Mouse (Mus musculus): Measurements from ENCODE around the gene C130050O18Rik. TPM values are rescaled to one million over a fixed set of nuclear protein-coding genes. Genes with fewer than 3 reads are reported as not detected.

The C130050O18Rik gene
- polyA plus RNA-seq, 3 experiments from 2014 or later, result not detected

DNA sequence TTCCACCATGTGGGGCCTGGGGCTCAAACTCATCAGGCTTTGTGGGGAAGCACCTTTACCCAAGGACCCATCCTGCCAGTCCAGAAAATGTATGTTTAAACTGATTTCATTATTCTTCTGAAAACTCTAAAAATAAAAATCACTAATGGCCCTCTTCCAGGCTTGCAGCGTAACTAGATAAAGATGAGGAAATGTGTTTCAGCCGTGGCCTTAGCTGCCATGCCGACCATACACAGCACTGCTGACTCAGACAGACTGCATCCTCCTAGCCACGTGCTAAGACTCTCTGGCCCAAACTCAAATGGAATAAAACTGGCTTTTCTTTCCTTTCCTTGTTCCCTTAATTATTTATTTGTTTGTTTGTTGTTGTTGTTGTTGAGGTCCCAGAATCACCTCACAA is 59.8 kb downstream of the C130050O18Rik start:
- no peak for ATAC-seq

Other genes starting within 250 kb of the C130050O18Rik start
- gene Sun1, start 204.6 kb upstream of the C130050O18Rik start, polyA plus RNA-seq (2017; shearing (Covaris generic)), result 10 to 100 TPM; 30.7 to 43.4 (median 38.5) TPM
- gene Get4, start 153.0 kb upstream of the C130050O18Rik start, polyA plus RNA-seq (2017; shearing (Covaris generic)), result 10 to 100 TPM; 12.0 to 25.4 (median 16.7) TPM
- gene Adap1, start 79.7 kb upstream of the C130050O18Rik start, polyA plus RNA-seq (2017; shearing (Covaris generic)), result 10 to 100 TPM in 1 of 3 experiments, 1 to 10 TPM in 2; 3.0 to 13.5 (median 3.7) TPM
- gene Cox19, start 53.9 kb upstream of the C130050O18Rik start, polyA plus RNA-seq (2017; shearing (Covaris generic)), result 10 to 100 TPM; 52.5 to 66.7 (median 65.2) TPM
- not detected for gene Cyp2w1, start 52.7 kb upstream of the C130050O18Rik start, polyA plus RNA-seq (2017; shearing (Covaris generic))
- 1 to 10 TPM; 3.9 to 5.8 (median 5.2) TPM for gene Gpr146, start 27.6 kb upstream of the C130050O18Rik start, polyA plus RNA-seq (2017; shearing (Covaris generic))
- gene Gper1, start 17.9 kb downstream of the C130050O18Rik start, polyA plus RNA-seq (2017; shearing (Covaris generic)), result not detected
- gene 3110082I17Rik, start 55.2 kb downstream of the C130050O18Rik start, polyA plus RNA-seq (2017; shearing (Covaris generic)), result 1 to 10 TPM; 4.6 to 5.6 (median 5.2) TPM
- gene Zfand2a, start 79.3 kb downstream of the C130050O18Rik start, polyA plus RNA-seq (2017; shearing (Covaris generic)), result 10 to 100 TPM in 1 of 3 experiments, 1 to 10 TPM in 2; 8.1 to 10.3 (median 9.2) TPM
- gene Uncx, start 138.2 kb downstream of the C130050O18Rik start, polyA plus RNA-seq (2017; shearing (Covaris generic)), result not detected

Data from inflammation-experienced regulatory T-cells, adult 6 months (primary cell).